Mouse (Mus musculus) erythroblast, embryonic 14.5 days (primary cell): ENCODE results near the gene Vmn2r79.
"Not testable (repeated sequence)": the region's sequence is repeated elsewhere in the genome, so short reads cannot be mapped to it uniquely, and the experiment has no call there.

Source experiments
- GATA1 ChIP-seq: IDR thresholded peaks from 2 replicates; pipeline ENCODE4 v1.6.1; 2012; ENCODE audit warnings: low read length, inconsistent platforms, mixed read lengths
- TAL1 ChIP-seq: IDR thresholded peaks from 3 replicates; pipeline ENCODE4 v1.6.1; 2012; ENCODE audit warnings: low read length, inconsistent platforms, mixed read lengths

- TF ChIP-seq GATA1, TAL1: not testable (repeated sequence)
These were observed at the start of gene Vmn2r79 for GRCm38 (mm10) chr7:86995815-86996214.
